Mouse (Mus musculus) hindbrain, embryonic 15.5 days (tissue): ENCODE results near the gene Coq8b. TPM values are rescaled to one million over a fixed set of nuclear protein-coding genes. Genes with fewer than 3 reads are reported as not detected.
"Not testable (repeated sequence)": the region's sequence is repeated elsewhere in the genome, so short reads cannot be mapped to it uniquely, and the experiment has no call there.

Experiments used
- ATAC-seq: fragments of 200-750 bp; cut with Nextera tagmentation; 2 replicates; pipeline ENCODE4 v1.8.0; 2017; ENCODE audit warnings: low read depth, moderate number of reproducible peaks, moderate TSS enrichment; ENCODE audit not compliant: low FRiP score
- H3K27ac ChIP-seq: fragments of 300-500 bp; sonication (generic); replicated peaks from 2 replicates; pipeline ENCODE4 v1.5.1; 2015; ENCODE audit warnings: mild to moderate bottlenecking, inconsistent platforms
- H3K27me3 ChIP-seq: fragments of 300-500 bp; sonication (generic); 2 replicates; pipeline ENCODE4 v1.6.1; 2015; ENCODE audit warnings: control low read depth, inconsistent platforms
- H3K36me3 ChIP-seq: fragments of 300-500 bp; sonication (generic); 2 replicates; pipeline ENCODE4 v1.6.1; 2015; ENCODE audit warnings: control low read depth, inconsistent platforms
- H3K4me1 ChIP-seq: fragments of 300-500 bp; sonication (generic); replicated peaks from 2 replicates; pipeline ENCODE4 v1.6.1; 2015; ENCODE audit warnings: control low read depth, inconsistent platforms
- H3K4me2 ChIP-seq: fragments of 300-500 bp; sonication (generic); 2 replicates; pipeline ENCODE4 v1.6.1; 2015; ENCODE audit warnings: moderate library complexity, mild to moderate bottlenecking, inconsistent platforms
- H3K4me3 ChIP-seq: fragments of 300-500 bp; sonication (generic); 2 replicates; pipeline ENCODE4 v1.5.1; 2015; ENCODE audit warnings: mild to moderate bottlenecking, inconsistent platforms
- H3K9ac ChIP-seq: fragments of 300-500 bp; sonication (generic); 2 replicates; pipeline ENCODE4 v1.6.1; 2015; ENCODE audit warnings: inconsistent platforms
- H3K9me3 ChIP-seq: fragments of 300-500 bp; sonication (generic); 2 replicates; pipeline ENCODE4 v1.6.1; 2016; ENCODE audit warnings: control low read depth, inconsistent platforms
- WGBS: fragments of 180-500 bp; shearing (Covaris S2); methylation state at CpG from one replicate; pipeline ENCODE4 v1.1.7; 2015; 5-methylcytosine and 5-hydroxymethylcytosine counted together
- polyA plus RNA-seq: library from polyadenylated mRNA; unstranded; fragments of >200 nt; fragmentation: Nextera tagmentation; extraction: Ambion mirVana; gene quantifications from 2 replicates; pipeline ENCODE4 v1.2.1, GENCODE M21; 2015

Coq8b gene
- polyA plus RNA-seq, 1 experiment from 2014 or later, result 23.2 TPM

DNA sequence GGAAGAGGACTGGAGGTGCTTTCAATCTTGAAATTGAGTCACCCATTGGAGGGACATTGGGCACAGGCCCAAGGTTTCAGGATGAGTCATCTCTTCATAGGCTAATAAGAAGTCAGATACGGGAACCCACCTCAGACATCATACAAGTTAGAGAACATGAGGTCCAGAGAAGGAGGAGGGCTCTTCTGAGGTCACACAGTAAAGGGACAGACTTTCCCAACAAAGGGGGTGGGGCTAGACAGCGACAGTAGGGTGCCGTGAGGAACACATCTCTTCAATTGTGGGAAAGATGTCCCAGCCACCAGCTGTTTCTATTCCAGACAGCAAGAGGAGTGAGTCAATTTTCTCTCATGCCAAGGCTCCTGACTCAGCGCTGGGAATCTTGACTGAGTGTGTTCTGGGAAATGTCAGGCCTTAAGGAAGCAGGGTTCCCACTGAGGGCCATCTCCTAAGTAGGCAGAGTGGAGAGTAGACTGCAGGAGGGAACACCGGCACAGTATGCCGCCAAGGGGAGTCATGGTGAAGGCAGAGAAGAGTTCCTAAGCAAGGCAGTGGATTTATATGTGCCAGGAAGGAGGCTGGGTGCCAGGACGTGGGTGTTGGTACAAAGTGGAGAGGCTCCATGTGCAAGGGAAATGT, 1.0 kb upstream of the Coq8b start:
- Histone ChIP-seq H3K27me3 (no peaks in the 10 kb centered on the region), H3K9ac (no peak overlapping the region), H3K27ac (0 out of 2 replicates have a peak overlapping the region, but pooled peaks have one; percentile 85), H3K4me1 (peaks cover 35% of the 10 kb centered on the region), H3K4me3 (peak overlapping the region; percentile 59; the same call in 1 of the 2 replicates), H3K9me3 (no peaks in the 10 kb centered on the region), H3K4me2 (no peak overlapping the region), H3K36me3 (no peaks in the 10 kb centered on the region)
- ATAC-seq, result no peak
- 75% methylated on average over 7 of the region's 7 CpGs for WGBS

GRCm38 (mm10) chr7:27233300-27233699, 477 bp downstream of the Coq8b start:
- H3K9me3 ChIP-seq, result no peaks in the 10 kb centered on the region
- 0% methylated on average over 6 of the region's 6 CpGs for WGBS

GRCm38 (mm10) chr7:27235726-27236125, 2.9 kb downstream of the Coq8b start:
- Histone ChIP-seq H3K27ac (no peak overlapping the region), H3K4me2 (no peak overlapping the region), H3K9ac (no peak overlapping the region), H3K27me3 (no peaks in the 10 kb centered on the region), H3K36me3 (peaks cover 12% of the 10 kb centered on the region; the same call in 1 of the 2 replicates), H3K9me3 (no peaks in the 10 kb centered on the region), H3K4me1 (peaks cover 19% of the 10 kb centered on the region), H3K4me3 (no peak overlapping the region)
- ATAC-seq, result no peak
- 91% methylated on average over 2 of the region's 2 CpGs for WGBS

More at GRCm38 (mm10) chr7:27233300-27233699, 477 bp downstream of the Coq8b start:
- Histone ChIP-seq H3K9ac (peak overlapping the region; percentile 51), H3K4me3 (peak overlapping the region; percentile 59), H3K4me1 (peaks cover 24% of the 10 kb centered on the region), H3K4me2 (peak overlapping the region; percentile 67), H3K27me3 (no peaks in the 10 kb centered on the region), H3K27ac (peak overlapping the region; percentile 85), H3K36me3 (0 out of 2 replicates have a peak, but pooled peaks cover 4% of the 10 kb centered on the region)
- no peak for ATAC-seq

DNA sequence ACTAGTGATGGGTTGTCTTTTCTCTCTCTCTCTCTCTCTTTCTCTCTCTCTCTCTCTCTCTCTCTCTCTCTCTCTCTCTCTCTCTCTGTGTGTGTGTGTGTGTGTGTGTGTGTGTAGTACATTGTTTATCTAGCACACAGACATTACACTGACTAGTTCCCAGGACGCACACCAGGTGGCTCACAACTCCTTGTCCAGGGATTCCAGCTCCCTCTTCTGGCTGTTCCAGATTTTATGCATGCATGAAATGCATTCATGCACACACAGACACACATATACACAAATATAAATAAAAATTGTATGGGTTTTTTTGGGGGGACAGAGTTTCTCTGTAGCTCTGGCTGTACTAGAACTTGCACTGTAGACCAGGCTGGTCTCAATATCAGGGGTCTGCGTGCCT, 4.7 kb downstream of the Coq8b start:
- Histone ChIP-seq H3K4me2 (no peak overlapping the region), H3K27me3 (no peaks in the 10 kb centered on the region), H3K9ac (no peak overlapping the region), H3K36me3 (peaks cover 12% of the 10 kb centered on the region; the same call in 1 of the 2 replicates), H3K27ac (no peak overlapping the region), H3K4me1 (peaks cover 14% of the 10 kb centered on the region), H3K9me3 (no peaks in the 10 kb centered on the region), H3K4me3 (no peak overlapping the region)
- WGBS, result 78% methylated on average over 2 of the region's 2 CpGs
- ATAC-seq, result no peak

GRCm38 (mm10) chr7:27238568-27238967, 5.7 kb downstream of the Coq8b start:
- Histone ChIP-seq H3K4me1 (peaks cover 9% of the 10 kb centered on the region), H3K27ac (no peak overlapping the region), H3K9me3 (no peaks in the 10 kb centered on the region), H3K4me3 (no peak overlapping the region), H3K4me2 (no peak overlapping the region), H3K36me3 (peaks cover 18% of the 10 kb centered on the region), H3K9ac (no peak overlapping the region), H3K27me3 (no peaks in the 10 kb centered on the region)
- no peak for ATAC-seq
- 89% methylated on average over 5 of the region's 5 CpGs for WGBS

DNA sequence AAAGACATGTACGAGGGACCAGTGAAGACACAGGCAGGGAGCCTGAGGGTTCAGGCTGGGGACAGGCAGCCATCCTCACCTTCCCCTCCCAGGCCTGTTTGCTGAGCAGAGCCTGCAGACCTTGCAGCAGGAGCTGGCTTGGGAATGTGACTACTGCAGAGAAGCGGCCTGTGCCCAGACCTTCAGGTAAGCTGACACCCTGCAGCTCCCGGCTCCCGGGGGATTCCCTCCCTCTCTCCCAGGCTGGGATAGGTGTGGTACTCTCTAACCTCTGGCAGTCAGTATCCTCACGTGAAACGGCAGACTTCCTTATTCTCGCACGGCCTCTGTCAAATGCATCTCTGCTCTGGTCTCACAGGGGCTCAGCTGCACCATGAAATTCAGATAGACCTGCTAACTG, 10.4 kb downstream of the Coq8b start:
- 82% methylated on average over 8 of the region's 8 CpGs for WGBS
- H3K27ac ChIP-seq, result no peak overlapping the region
- no peak for ATAC-seq
- H3K4me1 ChIP-seq, result no peaks in the 10 kb centered on the region
- no peaks in the 10 kb centered on the region for H3K27me3 ChIP-seq
- no peak overlapping the region for H3K4me3 ChIP-seq
- H3K4me2 ChIP-seq, result no peak overlapping the region
- no peak overlapping the region for H3K9ac ChIP-seq
- H3K36me3 ChIP-seq, result peaks cover 34% of the 10 kb centered on the region
- no peaks in the 10 kb centered on the region for H3K9me3 ChIP-seq

DNA sequence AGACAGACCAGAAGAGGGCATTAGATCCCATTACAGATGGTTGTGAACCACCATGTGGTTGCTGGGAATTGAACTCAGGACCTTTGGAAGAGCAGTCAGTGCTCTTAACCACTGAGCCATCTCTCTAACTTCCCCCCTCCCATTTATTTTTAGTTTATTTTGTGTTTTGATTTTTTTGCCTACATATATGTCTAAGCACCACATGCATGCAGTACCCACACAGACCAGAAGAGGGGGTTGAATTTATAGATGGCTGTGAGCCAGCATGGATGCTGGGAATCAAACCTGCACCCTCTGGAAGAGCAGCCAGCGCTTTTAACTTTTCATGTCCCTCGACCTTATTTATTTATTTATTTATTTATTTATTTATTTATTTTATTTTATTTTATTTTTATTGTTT, 11.3 kb downstream of the Coq8b start:
- not testable (repeated sequence) for H3K4me1 ChIP-seq, H3K27me3 ChIP-seq, H3K4me2 ChIP-seq, ATAC-seq, H3K9ac ChIP-seq, H3K27ac ChIP-seq, H3K4me3 ChIP-seq, H3K9me3 ChIP-seq
- 86% methylated on average over 2 of the region's 2 CpGs for WGBS
- H3K36me3 ChIP-seq, result peaks cover 31% of the 10 kb centered on the region

DNA sequence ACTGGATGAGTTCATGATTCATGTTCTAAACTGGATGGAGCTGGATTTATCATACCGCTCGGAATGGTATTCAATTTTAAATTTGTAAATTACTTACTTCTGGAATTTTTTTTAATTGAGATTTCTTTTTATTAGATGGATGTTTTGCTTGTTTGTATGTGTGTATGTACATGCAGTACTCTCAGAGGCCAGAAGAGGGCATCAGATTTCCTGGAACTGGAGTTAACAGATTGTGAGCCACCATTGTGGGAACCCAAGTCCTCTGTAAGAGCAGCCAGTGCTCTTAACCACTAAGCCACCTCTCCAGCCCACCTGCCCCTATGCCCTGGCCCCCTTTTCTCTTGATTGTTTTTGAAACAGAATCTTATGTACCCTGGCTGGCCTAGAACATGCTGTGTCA, 16.3 kb downstream of the Coq8b start:
- Histone ChIP-seq H3K9ac (no peak overlapping the region), H3K36me3 (peaks cover 21% of the 10 kb centered on the region), H3K27ac (no peak overlapping the region), H3K4me1 (no peaks in the 10 kb centered on the region), H3K4me2 (no peak overlapping the region), H3K27me3 (no peaks in the 10 kb centered on the region), H3K9me3 (no peaks in the 10 kb centered on the region), H3K4me3 (no peak overlapping the region)
- no peak for ATAC-seq
- 87% methylated on average over 2 of the region's 2 CpGs for WGBS

DNA sequence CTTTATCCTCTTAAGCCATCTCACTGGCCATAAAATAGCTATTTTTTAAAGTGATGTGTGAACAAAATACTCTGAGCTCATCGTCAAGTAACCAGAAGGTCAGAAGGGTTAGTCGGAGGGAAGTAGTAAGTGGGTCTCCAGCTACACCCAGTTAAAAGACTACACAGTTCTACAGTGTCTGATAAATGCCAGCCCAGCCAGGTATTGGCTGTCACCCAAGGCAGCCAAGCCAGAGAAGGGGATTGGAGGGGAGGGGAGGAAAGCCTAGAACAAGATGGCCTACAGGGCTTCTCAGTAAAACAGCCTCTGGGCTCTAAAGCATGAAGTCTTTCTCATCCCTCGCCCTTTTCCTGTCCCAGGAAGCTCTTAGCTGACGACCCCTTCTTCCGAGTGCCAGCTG, 17.1 kb downstream of the Coq8b start:
- no peak overlapping the region for H3K4me2 ChIP-seq
- WGBS, result 80% methylated on average over 5 of the region's 5 CpGs
- ATAC-seq, result no peak
- no peak overlapping the region for H3K27ac ChIP-seq
- H3K36me3 ChIP-seq, result peaks cover 21% of the 10 kb centered on the region
- H3K27me3 ChIP-seq, result no peaks in the 10 kb centered on the region
- no peaks in the 10 kb centered on the region for H3K9me3 ChIP-seq
- H3K4me3 ChIP-seq, result no peak overlapping the region
- no peak overlapping the region for H3K9ac ChIP-seq
- H3K4me1 ChIP-seq, result no peaks in the 10 kb centered on the region

GRCm38 (mm10) chr7:27251946-27252345, 19.1 kb downstream of the Coq8b start:
- ATAC-seq, result no peak
- no peaks in the 10 kb centered on the region for H3K9me3 ChIP-seq
- no peaks in the 10 kb centered on the region for H3K27me3 ChIP-seq
- H3K9ac ChIP-seq, result no peak overlapping the region
- no peak overlapping the region for H3K4me3 ChIP-seq
- 92% methylated on average over 6 of the region's 6 CpGs for WGBS
- peaks cover 7% of the 10 kb centered on the region; the same call in 1 of the 2 replicates for H3K36me3 ChIP-seq
- H3K4me2 ChIP-seq, result no peak overlapping the region
- no peak overlapping the region for H3K27ac ChIP-seq
- peaks cover 3% of the 10 kb centered on the region for H3K4me1 ChIP-seq

GRCm38 (mm10) chr7:27255721-27256120, 22.9 kb downstream of the Coq8b start:
- H3K9me3 ChIP-seq, result no peaks in the 10 kb centered on the region
- H3K9ac ChIP-seq, result no peak overlapping the region
- H3K27ac ChIP-seq, result no peak overlapping the region
- H3K36me3 ChIP-seq, result 0 out of 2 replicates have a peak, but pooled peaks cover 3% of the 10 kb centered on the region
- H3K4me1 ChIP-seq, result peaks cover 25% of the 10 kb centered on the region
- 76% methylated on average over 3 of the region's 3 CpGs for WGBS
- H3K4me3 ChIP-seq, result no peak overlapping the region
- no peak for ATAC-seq
- no peaks in the 10 kb centered on the region for H3K27me3 ChIP-seq
- H3K4me2 ChIP-seq, result no peak overlapping the region

GRCm38 (mm10) chr7:27257046-27257851, 24.4 kb downstream of the Coq8b start:
- Histone ChIP-seq H3K36me3 (peaks cover 8% of the 10 kb centered on the region; the same call in 1 of the 2 replicates), H3K4me1 (peaks cover 39% of the 10 kb centered on the region), H3K27me3 (no peaks in the 10 kb centered on the region), H3K27ac (peak overlapping the region; percentile 94), H3K9me3 (no peaks in the 10 kb centered on the region), H3K4me2 (peak overlapping the region; percentile 64), H3K4me3 (peak overlapping the region; percentile 85), H3K9ac (peak overlapping the region; percentile 26; the same call in 1 of the 2 replicates)
- WGBS, result 11% methylated on average over 27 of the region's 27 CpGs
- ATAC-seq, result peak; percentile 5; the same call in 1 of the 2 replicates
